Mouse (Mus musculus) forebrain, embryonic 16.5 days (tissue): ENCODE data around the gene Zfp579. TPM values are rescaled to one million over a fixed set of nuclear protein-coding genes. Genes with fewer than 3 reads are reported as not detected.
"Not testable (repeated sequence)": the region's sequence is repeated elsewhere in the genome, so short reads cannot be mapped to it uniquely, and the experiment has no call there.

Experiments
- ATAC-seq: fragments of 200-750 bp; cut with Nextera tagmentation; 2 replicates; pipeline ENCODE4 v1.8.0; 2017; ENCODE audit warnings: mild to moderate bottlenecking, moderate library complexity
- H3K27ac ChIP-seq: fragments of 300-500 bp; sonication (generic); 2 replicates; pipeline ENCODE4 v1.5.1; 2014; ENCODE audit warnings: low read length, control low read depth
- H3K27me3 ChIP-seq: fragments of 300-500 bp; sonication (generic); replicated peaks from 2 replicates; pipeline ENCODE4 v1.6.1; 2014; ENCODE audit warnings: low read length; ENCODE audit not compliant: control insufficient read depth, insufficient read depth
- H3K36me3 ChIP-seq: fragments of 300-500 bp; sonication (generic); 2 replicates; pipeline ENCODE4 v1.6.1; 2014; ENCODE audit not compliant: control insufficient read depth, insufficient read depth
- H3K4me1 ChIP-seq: fragments of 300-500 bp; sonication (generic); replicated peaks from 2 replicates; pipeline ENCODE4 v1.6.1; 2014; ENCODE audit warnings: low read length; ENCODE audit not compliant: control insufficient read depth, insufficient read depth
- H3K4me2 ChIP-seq: fragments of 300-500 bp; sonication (generic); 2 replicates; pipeline ENCODE4 v1.6.1; 2014; ENCODE audit warnings: mild to moderate bottlenecking, low read length, control low read depth
- H3K4me3 ChIP-seq: fragments of 300-500 bp; sonication (generic); replicated peaks from 2 replicates; pipeline ENCODE4 v1.5.1; 2014; ENCODE audit warnings: mild to moderate bottlenecking, low read length, control low read depth
- H3K9ac ChIP-seq: fragments of 300-500 bp; sonication (generic); replicated peaks from 2 replicates; pipeline ENCODE4 v1.6.1; 2014; ENCODE audit warnings: low read depth, low read length, control low read depth
- H3K9me3 ChIP-seq: fragments of 300-500 bp; sonication (generic); 2 replicates; pipeline ENCODE4 v1.6.1; 2016; ENCODE audit warnings: low read length; ENCODE audit not compliant: control insufficient read depth
- WGBS: fragments of 180-500 bp; shearing (Covaris S2); extraction: QIAGEN DNeasy Blood & Tissue Kit; methylation state at CpG from one replicate; pipeline ENCODE4 v1.1.7; 2014; 5-methylcytosine and 5-hydroxymethylcytosine counted together
- polyA plus RNA-seq: library from polyadenylated mRNA; unstranded; fragments of >200 nt; fragmentation: Nextera tagmentation; extraction: Ambion mirVana; gene quantifications from 2 replicates; pipeline ENCODE4 v1.2.1, GENCODE M21; 2015

Zfp579 gene
- polyA plus RNA-seq, 1 experiment from 2014 or later, result 62.2 TPM

DNA sequence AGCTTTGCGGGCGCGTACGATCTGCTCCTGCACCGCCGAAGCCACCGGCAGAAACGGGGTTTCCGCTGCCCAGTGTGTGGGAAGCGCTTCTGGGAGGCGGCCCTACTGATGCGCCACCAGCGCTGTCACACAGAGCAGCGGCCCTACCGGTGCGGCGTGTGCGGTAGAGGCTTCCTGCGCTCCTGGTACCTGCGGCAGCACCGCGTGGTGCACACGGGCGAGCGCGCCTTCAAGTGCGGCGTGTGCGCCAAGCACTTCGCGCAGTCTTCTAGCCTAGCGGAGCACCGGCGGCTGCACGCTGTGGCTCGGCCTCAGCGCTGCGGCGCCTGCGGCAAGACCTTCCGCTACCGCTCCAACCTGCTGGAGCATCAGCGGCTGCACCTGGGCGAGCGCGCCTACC is 35.5 kb upstream of the Zfp579 start:
- Histone ChIP-seq H3K27ac (no peak overlapping the region), H3K4me1 (no peaks in the 10 kb centered on the region), H3K36me3 (peaks cover 54% of the 10 kb centered on the region), H3K27me3 (no peaks in the 10 kb centered on the region), H3K4me3 (no peak overlapping the region), H3K4me2 (no peak overlapping the region), H3K9me3 (peaks cover 18% of the 10 kb centered on the region), H3K9ac (no peak overlapping the region)
- ATAC-seq, result 0 out of 2 replicates have a peak, but pooled peaks have one; percentile 19
- 79% methylated on average over 46 of the region's 46 CpGs for WGBS

DNA sequence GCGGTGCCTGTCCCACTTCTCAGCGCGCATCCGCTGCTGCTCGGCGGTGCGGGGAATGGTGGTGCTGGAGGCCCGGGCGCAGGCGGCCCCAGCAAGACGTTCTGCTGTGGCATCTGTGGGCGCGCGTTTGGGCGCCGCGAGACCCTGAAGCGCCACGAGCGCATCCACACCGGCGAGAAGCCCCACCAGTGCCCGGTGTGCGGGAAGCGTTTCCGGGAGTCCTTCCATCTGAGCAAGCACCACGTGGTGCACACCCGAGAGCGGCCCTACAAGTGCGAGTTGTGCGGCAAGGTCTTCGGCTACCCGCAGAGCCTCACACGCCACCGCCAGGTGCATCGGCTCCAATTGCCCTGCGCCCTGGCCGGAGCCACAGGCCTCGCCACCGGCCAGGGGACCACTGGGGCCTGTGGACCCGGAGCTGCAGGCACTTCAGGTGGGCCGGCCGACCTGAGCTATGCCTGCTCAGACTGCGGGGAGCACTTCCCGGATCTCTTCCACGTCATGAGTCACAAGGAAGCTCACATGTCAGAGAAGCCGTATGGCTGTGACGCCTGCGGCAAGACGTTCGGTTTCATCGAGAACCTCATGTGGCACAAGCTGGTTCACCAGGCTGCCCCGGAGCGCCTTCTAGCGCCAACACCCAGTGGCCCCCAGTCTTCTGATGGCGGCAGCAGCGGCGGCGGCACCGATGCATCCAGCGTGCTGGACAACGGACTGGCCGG is 34.8 kb upstream of the Zfp579 start:
- Histone ChIP-seq H3K9me3 (peaks cover 18% of the 10 kb centered on the region), H3K36me3 (peaks cover 53% of the 10 kb centered on the region), H3K4me1 (no peaks in the 10 kb centered on the region), H3K9ac (no peak overlapping the region), H3K27me3 (no peaks in the 10 kb centered on the region), H3K4me3 (no peak overlapping the region), H3K27ac (no peak overlapping the region), H3K4me2 (no peak overlapping the region)
- WGBS, result 86% methylated on average over 63 of the region's 63 CpGs
- no peak for ATAC-seq

DNA sequence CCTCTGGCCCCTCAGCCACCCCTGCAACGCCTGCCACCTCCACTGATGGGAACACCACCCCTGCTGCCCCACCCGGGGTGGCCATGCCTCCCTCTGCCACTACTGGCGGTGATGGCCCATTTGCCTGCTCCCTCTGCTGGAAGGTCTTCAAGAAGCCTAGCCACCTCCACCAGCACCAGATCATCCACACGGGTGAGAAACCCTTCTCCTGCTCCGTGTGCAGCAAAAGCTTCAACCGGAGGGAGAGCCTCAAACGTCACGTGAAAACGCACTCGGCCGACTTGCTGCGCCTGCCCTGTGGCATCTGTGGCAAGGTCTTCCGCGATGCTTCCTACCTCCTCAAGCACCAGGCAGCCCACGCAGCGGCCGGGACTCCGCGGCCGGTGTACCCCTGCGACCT is 34.0 kb upstream of the Zfp579 start:
- Histone ChIP-seq H3K4me1 (no peaks in the 10 kb centered on the region), H3K9me3 (peaks cover 18% of the 10 kb centered on the region), H3K27ac (no peak overlapping the region), H3K36me3 (peaks cover 51% of the 10 kb centered on the region), H3K9ac (no peak overlapping the region), H3K4me2 (no peak overlapping the region), H3K4me3 (no peak overlapping the region), H3K27me3 (no peaks in the 10 kb centered on the region)
- 92% methylated on average over 21 of the region's 21 CpGs for WGBS
- ATAC-seq, result no peak

DNA sequence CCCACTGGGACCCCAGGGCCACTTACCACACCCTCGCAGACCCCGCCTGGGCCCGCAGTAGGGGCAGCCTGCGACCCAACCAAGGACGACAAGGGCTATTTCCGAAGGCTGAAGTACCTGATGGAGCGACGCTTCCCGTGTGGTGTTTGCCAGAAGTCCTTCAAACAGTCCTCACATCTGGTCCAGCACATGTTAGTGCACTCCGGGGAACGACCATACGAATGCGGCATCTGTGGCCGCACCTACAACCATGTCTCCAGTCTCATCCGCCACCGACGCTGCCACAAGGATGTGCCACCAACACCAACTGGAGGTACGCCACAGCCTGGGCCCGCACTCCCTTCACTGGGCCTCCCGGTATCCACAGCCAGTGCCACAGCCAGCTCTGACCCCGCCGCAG is 33.6 kb upstream of the Zfp579 start:
- no peak overlapping the region for H3K4me2 ChIP-seq
- no peaks in the 10 kb centered on the region for H3K4me1 ChIP-seq
- no peak overlapping the region for H3K9ac ChIP-seq
- 96% methylated on average over 22 of the region's 22 CpGs for WGBS
- H3K4me3 ChIP-seq, result no peak overlapping the region
- no peak overlapping the region for H3K27ac ChIP-seq
- H3K9me3 ChIP-seq, result peaks cover 18% of the 10 kb centered on the region
- no peak for ATAC-seq
- H3K36me3 ChIP-seq, result peaks cover 50% of the 10 kb centered on the region
- no peaks in the 10 kb centered on the region for H3K27me3 ChIP-seq

DNA sequence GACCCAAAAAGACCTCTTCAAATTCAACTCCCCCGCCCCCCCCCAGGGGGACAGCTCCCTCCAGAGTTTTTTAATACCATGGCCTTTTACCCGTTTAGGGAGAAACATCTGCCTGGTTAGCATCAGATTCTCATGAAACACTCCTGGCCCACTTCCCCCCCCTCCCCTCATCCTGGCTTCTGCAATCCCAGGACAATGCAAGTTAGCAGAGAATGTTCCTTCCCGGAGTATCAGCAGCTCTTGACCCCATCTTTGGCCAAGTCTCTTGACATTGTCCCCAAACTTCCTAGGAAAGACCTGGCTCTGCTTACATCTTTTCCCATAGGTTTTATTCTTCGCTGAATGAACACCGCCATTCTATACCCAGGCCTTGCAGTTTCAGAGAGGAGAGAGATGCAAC is 25.2 kb upstream of the Zfp579 start:
- H3K36me3 ChIP-seq, result no peaks in the 10 kb centered on the region
- H3K4me3 ChIP-seq, result peak overlapping the region; percentile 79
- H3K4me2 ChIP-seq, result peak overlapping the region; percentile 57
- H3K4me1 ChIP-seq, result peaks cover 14% of the 10 kb centered on the region
- H3K27ac ChIP-seq, result no peak overlapping the region
- no peaks in the 10 kb centered on the region for H3K9me3 ChIP-seq
- ATAC-seq, result no peak
- H3K27me3 ChIP-seq, result no peaks in the 10 kb centered on the region
- peak overlapping the region; percentile 96 for H3K9ac ChIP-seq
- WGBS, result 50% methylated on average over 5 of the region's 5 CpGs

DNA sequence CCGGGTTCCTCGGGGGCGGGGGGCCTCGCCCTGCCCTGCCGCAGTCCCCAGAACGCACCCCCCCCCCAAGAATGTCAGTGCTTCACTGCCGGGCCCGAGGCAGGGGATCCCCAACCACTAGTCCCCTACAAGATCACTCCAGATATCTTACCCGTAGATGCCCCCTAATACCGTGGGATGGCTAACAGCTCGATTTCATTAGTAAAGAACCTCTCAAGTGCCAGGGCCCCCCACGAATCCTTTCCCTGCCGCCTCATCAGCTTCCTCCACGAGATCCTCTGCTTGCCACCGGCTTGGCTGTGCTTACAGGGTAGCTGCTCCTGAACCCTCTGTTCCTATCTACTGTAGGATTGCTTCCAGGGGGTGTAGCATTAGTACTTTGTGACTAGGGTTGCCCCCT is 24.7 kb upstream of the Zfp579 start:
- Histone ChIP-seq H3K27ac (peak overlapping the region; percentile 85), H3K4me2 (peak overlapping the region; percentile 57), H3K4me3 (peak overlapping the region; percentile 79), H3K9me3 (no peaks in the 10 kb centered on the region), H3K36me3 (no peaks in the 10 kb centered on the region), H3K4me1 (peaks cover 19% of the 10 kb centered on the region), H3K27me3 (no peaks in the 10 kb centered on the region), H3K9ac (peak overlapping the region; percentile 96)
- ATAC-seq, result peak; percentile 41
- WGBS, result 0% methylated on average over 12 of the region's 15 CpGs

DNA sequence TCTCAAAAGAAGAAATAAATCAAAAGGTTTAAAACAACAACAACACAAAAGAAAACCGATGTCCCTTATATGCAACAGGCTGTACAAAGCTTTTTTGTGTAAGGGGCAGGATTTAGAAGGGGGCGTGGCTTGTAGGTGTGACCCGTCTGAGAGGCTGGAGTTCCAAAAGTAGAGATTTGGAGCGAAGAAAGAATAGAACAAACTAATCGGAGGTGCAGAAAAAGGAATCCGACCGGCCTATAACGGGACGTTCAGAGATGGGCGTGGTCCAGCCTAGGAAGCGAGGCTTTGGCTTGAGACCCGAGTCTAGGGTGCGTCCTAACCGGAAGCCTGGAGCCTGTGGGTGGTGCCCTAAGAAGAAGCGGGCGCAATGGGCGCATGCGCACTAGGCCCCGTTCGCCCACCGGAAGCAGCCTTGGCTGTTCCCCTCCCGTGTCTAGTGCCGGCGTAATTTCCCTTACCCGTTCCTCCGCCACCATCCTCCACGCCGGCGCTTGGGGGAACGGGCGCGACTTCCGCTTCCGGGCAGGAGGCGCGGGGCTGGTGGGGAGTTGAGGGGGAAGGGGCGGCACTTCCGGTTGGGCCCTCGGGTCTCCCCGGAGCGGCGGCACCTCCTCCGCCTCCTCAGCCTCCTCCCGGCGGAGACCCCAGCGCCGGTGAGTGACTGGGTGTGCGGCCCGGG is 24.2 kb upstream of the Zfp579 start, which contains the start of the genes Zfp865 and Ccdc106:
Zfp865 (plus strand) TSS at position 377 of the 682 bp plus-strand sequence.
Ccdc106 (plus strand) TSS at position 554 of the 682 bp plus-strand sequence.
- H3K27me3 ChIP-seq, result no peaks in the 10 kb centered on the region
- peak within 1 kb of the TSS; percentile 57 for H3K4me2 ChIP-seq
- H3K9me3 ChIP-seq, result no peaks in the 10 kb centered on the region
- H3K4me3 ChIP-seq, result peak within 1 kb of the TSS; percentile 79
- no peaks in the 10 kb centered on the region for H3K36me3 ChIP-seq
- H3K9ac ChIP-seq, result peak within 1 kb of the TSS; percentile 96
- H3K4me1 ChIP-seq, result peaks cover 19% of the 10 kb centered on the region
- under 1% methylated on average over 47 of the region's 49 CpGs for WGBS
- H3K27ac ChIP-seq, result peak within 1 kb of the TSS; percentile 85
- ATAC-seq, result peak; percentile 88

DNA sequence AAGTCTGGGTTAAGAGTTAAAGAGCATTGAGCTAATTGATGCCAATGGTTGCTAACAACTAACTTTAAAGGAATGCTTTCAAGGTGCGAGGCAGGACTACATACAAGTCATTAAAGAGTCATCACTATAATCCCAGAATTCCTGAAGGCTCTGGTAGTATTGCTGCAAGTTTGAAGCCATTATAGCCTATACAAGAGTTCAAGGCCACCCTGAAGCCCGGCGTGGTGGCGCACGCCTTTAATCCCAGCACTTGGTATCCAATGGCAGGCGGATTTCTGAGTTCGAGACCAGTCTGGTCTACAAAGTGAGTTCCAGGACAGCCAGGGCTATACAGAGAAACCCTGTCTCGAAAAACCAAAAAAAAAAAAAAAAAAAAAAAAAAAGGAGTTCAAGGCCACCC is 23.6 kb upstream of the Zfp579 start:
- Histone ChIP-seq H3K27ac (peak overlapping the region; percentile 85), H3K4me2 (peak overlapping the region; percentile 51), H3K4me3 (peak overlapping the region; percentile 79), H3K4me1 (peaks cover 19% of the 10 kb centered on the region)
- WGBS, result 20% methylated on average over 8 of the region's 8 CpGs
- not testable (repeated sequence) for H3K36me3 ChIP-seq, H3K9me3 ChIP-seq, H3K9ac ChIP-seq, H3K27me3 ChIP-seq, ATAC-seq

DNA sequence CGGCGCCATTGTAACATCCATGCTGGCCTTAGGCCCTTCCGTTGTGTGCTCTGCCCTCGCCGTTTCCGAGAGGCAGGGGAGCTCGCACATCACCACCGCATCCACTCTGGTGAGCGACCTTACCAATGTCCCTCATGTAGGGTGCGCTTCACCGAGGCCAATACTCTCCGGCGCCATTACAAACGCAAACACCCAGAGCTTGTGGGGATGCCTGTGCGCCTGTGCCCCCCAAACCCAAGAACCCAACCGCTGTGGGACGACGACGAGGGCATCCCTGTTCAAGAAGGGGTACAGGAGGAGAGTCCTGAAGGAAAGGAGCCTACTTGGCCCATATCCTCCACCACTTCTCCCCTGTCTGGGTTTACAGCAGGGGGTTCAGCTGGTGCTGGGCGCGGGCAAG is 22.0 kb upstream of the Zfp579 start:
- WGBS, result 96% methylated on average over 21 of the region's 21 CpGs
- Histone ChIP-seq H3K4me1 (peaks cover 26% of the 10 kb centered on the region), H3K27me3 (no peaks in the 10 kb centered on the region), H3K9ac (no peak overlapping the region), H3K36me3 (no peaks in the 10 kb centered on the region), H3K9me3 (no peaks in the 10 kb centered on the region), H3K4me3 (no peak overlapping the region), H3K27ac (no peak overlapping the region), H3K4me2 (no peak overlapping the region)
- no peak for ATAC-seq
